ENCODE assay signal across 20 mouse cellular contexts in genomic region chr17:70339821-70340220, GRCm38 (mm10).
"Had no signal": no experiment of that assay in that cellular context is flagged by ENCODE, and none has a peak within 500 bp of the region (broad histone marks: within the 10 kb centered on the region; RNA-seq: fewer than 3 reads in every experiment).

No protein-coding gene starts in this region.

- H3K4me3 ChIP-seq: lung, embryonic 15.5 days; midbrain, embryonic 10.5 days; midbrain, embryonic 12.5 days; myocyte; neural tube, embryonic 13.5 days; neural tube, embryonic 15.5 days had no signal

- H3K9me3 ChIP-seq: lung, embryonic 15.5 days; midbrain, embryonic 10.5 days; midbrain, embryonic 12.5 days; neural tube, embryonic 13.5 days; neural tube, embryonic 15.5 days had no signal

- H3K27ac ChIP-seq: lung, embryonic 15.5 days; midbrain, embryonic 10.5 days; midbrain, embryonic 12.5 days; neural tube, embryonic 13.5 days; neural tube, embryonic 15.5 days had no signal

- H3K27me3 ChIP-seq: lung, embryonic 15.5 days; midbrain, embryonic 12.5 days; neural tube, embryonic 13.5 days; neural tube, embryonic 15.5 days had no signal

- H3K4me2 ChIP-seq: lung, embryonic 15.5 days; midbrain, embryonic 12.5 days; neural tube, embryonic 13.5 days; neural tube, embryonic 15.5 days had no signal

- H3K4me1 ChIP-seq: lung, embryonic 15.5 days; midbrain, embryonic 10.5 days; midbrain, embryonic 12.5 days; neural tube, embryonic 13.5 days had no signal

- H3K36me3 ChIP-seq: lung, embryonic 15.5 days; midbrain, embryonic 10.5 days; midbrain, embryonic 12.5 days; neural tube, embryonic 13.5 days; neural tube, embryonic 15.5 days had no signal

- ATAC-seq: lung, postnatal 0 days; midbrain, embryonic 16.5 days had no signal

- H3K9ac ChIP-seq: lung, embryonic 15.5 days; midbrain, embryonic 12.5 days; neural tube, embryonic 13.5 days; neural tube, embryonic 15.5 days had no signal

- DNase-seq: lung, adult 2 months; lung, postnatal 14 days; lung, postnatal 4 days; midbrain, embryonic 14.5 days; retina, postnatal 1 day; right cerebral cortex, adult 18-20 months; right cerebral cortex, postnatal 25 days; right cerebral cortex, postnatal 4 days; spleen, adult 18-20 months; thymus, adult 18-20 months; thymus, postnatal 25 days; thymus, postnatal 4 days had no signal
